Mouse (Mus musculus) gastrocnemius, postnatal 36 days (tissue): Measurements from ENCODE around the gene Plekhg1. TPM values are rescaled to one million over a fixed set of nuclear protein-coding genes. Genes with fewer than 3 reads are reported as not detected.

Experiments used
- DNase-seq, 2 experiments: peaks; one replicate each; pipeline ENCODE4 v3.0.0; 2022
- intact Hi-C: fragments of 180-260 bp; cut with DNase I; formaldehyde crosslinking; loops from one replicate; pipeline ENCODE4 v1.15.1; 2025
- total RNA-seq, 2 experiments: library from RNA; stranded (reverse); gene quantifications; 2 replicates each; pipeline ENCODE4 v1.2.3; 2021

The Plekhg1 gene
- total RNA-seq, 2 experiments from 2014 or later = 2.2 to 4.4 TPM

GRCm38 (mm10) chr10:3818940-3819701, 79.0 kb downstream of the Plekhg1 start:
- DNase-seq = no peak
- intact Hi-C loops = no loop called here

GRCm38 (mm10) chr10:3823826-3824225, 83.7 kb downstream of the Plekhg1 start:
- intact Hi-C loops = no loop called here
- DNase-seq = no peak

GRCm38 (mm10) chr10:3826043-3826442, 85.9 kb downstream of the Plekhg1 start:
- intact Hi-C loops = no loop called here
- no peak for DNase-seq

- intact Hi-C loops = no loop called here
- no peak for DNase-seq
These were observed 87.2 kb downstream of the Plekhg1 start for GRCm38 (mm10) chr10:3827368-3827767.

GRCm38 (mm10) chr10:3829472-3829871, 89.3 kb downstream of the Plekhg1 start:
- peak in 1 of 2 experiments; percentile 12 for DNase-seq
- intact Hi-C loops = no loop called here

GRCm38 (mm10) chr10:3830618-3831017, 90.5 kb downstream of the Plekhg1 start:
- intact Hi-C loops = no loop called here

GRCm38 (mm10) chr10:3831597-3832351, 91.6 kb downstream of the Plekhg1 start:
- intact Hi-C loops = no loop called here

More at GRCm38 (mm10) chr10:3830618-3831017, 90.5 kb downstream of the Plekhg1 start:
- DNase-seq = no peak

GRCm38 (mm10) chr10:3834060-3834459, 93.9 kb downstream of the Plekhg1 start:
- no peak for DNase-seq
- intact Hi-C loops = no loop called here

More at GRCm38 (mm10) chr10:3831597-3832351, 91.6 kb downstream of the Plekhg1 start:
- DNase-seq = no peak

GRCm38 (mm10) chr10:3834678-3835077, 94.5 kb downstream of the Plekhg1 start:
- intact Hi-C loops = no loop called here
- no peak for DNase-seq

GRCm38 (mm10) chr10:3835616-3836015, 95.5 kb downstream of the Plekhg1 start:
- DNase-seq = peak; percentile 46 to 61
- intact Hi-C loops = no loop called here

- DNase-seq = no peak
- intact Hi-C loops = no loop called here
These were observed 99.7 kb downstream of the Plekhg1 start for GRCm38 (mm10) chr10:3839748-3840432.

GRCm38 (mm10) chr10:3844430-3844829, 104.3 kb downstream of the Plekhg1 start:
- DNase-seq = no peak
- intact Hi-C loops = no loop called here

- no peak for DNase-seq
These were observed 106.9 kb downstream of the Plekhg1 start for GRCm38 (mm10) chr10:3847021-3847420.

GRCm38 (mm10) chr10:3851461-3851860, 111.3 kb downstream of the Plekhg1 start:
- DNase-seq = no peak
- intact Hi-C loops = no loop called here

More at GRCm38 (mm10) chr10:3847021-3847420, 106.9 kb downstream of the Plekhg1 start:
- intact Hi-C loops = no loop called here

GRCm38 (mm10) chr10:3852733-3853132, 112.6 kb downstream of the Plekhg1 start:
- intact Hi-C loops = no loop called here

GRCm38 (mm10) chr10:3857912-3858311, 117.7 kb downstream of the Plekhg1 start:
- intact Hi-C loops = no loop called here
- no peak for DNase-seq

More at GRCm38 (mm10) chr10:3852733-3853132, 112.6 kb downstream of the Plekhg1 start:
- no peak for DNase-seq

GRCm38 (mm10) chr10:3858437-3858836, 118.3 kb downstream of the Plekhg1 start:
- intact Hi-C loops = no loop called here
- no peak for DNase-seq

- intact Hi-C loops = no loop called here
- no peak for DNase-seq
These were observed 119.0 kb downstream of the Plekhg1 start for GRCm38 (mm10) chr10:3858961-3859714.

GRCm38 (mm10) chr10:3863411-3864195, 123.4 kb downstream of the Plekhg1 start:
- no peak for DNase-seq
- intact Hi-C loops = no loop called here

- intact Hi-C loops = no loop called here
These were observed 124.0 kb downstream of the Plekhg1 start for GRCm38 (mm10) chr10:3864196-3864540.

More at GRCm38 (mm10) chr10:3864196-3864540, 124.0 kb downstream of the Plekhg1 start:
- no peak for DNase-seq
